Mouse (Mus musculus): Measurements from ENCODE around the gene Arhgef39. TPM values are rescaled to one million over a fixed set of nuclear protein-coding genes. Genes with fewer than 3 reads are reported as not detected.

Gene Arhgef39
- 6.2 and 8.6 TPM in 2 replicates for polyA plus RNA-seq (2015; fragmentation: Nextera tagmentation; extraction: Ambion mirVana)

GRCm38 (mm10) chr4:43499407-43500333 is at the start of gene Arhgef39:
Arhgef39 (minus strand) TSS chr4:43499695.

GRCm38 (mm10) chr4:43506536-43507185 is 7.2 kb upstream of the Arhgef39 start, which contains the start of gene Car9:
Car9 (plus strand) TSS chr4:43506966.

GRCm38 (mm10) chr4:43492821-43493185 is 6.7 kb downstream of the Arhgef39 start, which contains the start of gene Ccdc107:
Ccdc107 (plus strand) TSS chr4:43492900.

GRCm38 (mm10) chr4:43483535-43484091 is 15.9 kb downstream of the Arhgef39 start, which contains the start of gene Sit1:
Sit1 (minus strand) TSS chr4:43483734.

GRCm38 (mm10) chr4:43454041-43454836 is 45.3 kb downstream of the Arhgef39 start, which contains the start of gene Cd72:
Cd72 (minus strand) TSS chr4:43454628.

Other genes starting within 250 kb of the Arhgef39 start
- gene Atp8b5, start 232.5 kb downstream of the Arhgef39 start, polyA plus RNA-seq (2015; fragmentation: Nextera tagmentation; extraction: Ambion mirVana): 0.23 and 0.71 TPM in 2 replicates
- gene Rusc2, start 117.7 kb downstream of the Arhgef39 start, polyA plus RNA-seq (2015; fragmentation: Nextera tagmentation; extraction: Ambion mirVana): 14.3 and 18.3 TPM in 2 replicates
- 0.11 and 0.55 TPM in 2 replicates for gene Fam166b, start 70.6 kb downstream of the Arhgef39 start, polyA plus RNA-seq (2015; fragmentation: Nextera tagmentation; extraction: Ambion mirVana)
- gene Tesk1, start 57.8 kb downstream of the Arhgef39 start, polyA plus RNA-seq (2015; fragmentation: Nextera tagmentation; extraction: Ambion mirVana): 7.3 and 7.7 TPM in 2 replicates
- gene Cd72, start 45.1 kb downstream of the Arhgef39 start, polyA plus RNA-seq (2015; fragmentation: Nextera tagmentation; extraction: Ambion mirVana): 3.2 and 3.8 TPM in 2 replicates
- gene Sit1, start 16.0 kb downstream of the Arhgef39 start, polyA plus RNA-seq (2015; fragmentation: Nextera tagmentation; extraction: Ambion mirVana): 0.41 TPM in 1 of 2 replicates, not detected in the other
- gene Ccdc107, start 6.8 kb downstream of the Arhgef39 start, polyA plus RNA-seq (2015; fragmentation: Nextera tagmentation; extraction: Ambion mirVana): 127 and 185 TPM in 2 replicates
- 2.2 and 3.2 TPM in 2 replicates for gene Car9, start 7.3 kb upstream of the Arhgef39 start, polyA plus RNA-seq (2015; fragmentation: Nextera tagmentation; extraction: Ambion mirVana)
- 81.1 and 120 TPM in 2 replicates for gene Tpm2, start 24.1 kb upstream of the Arhgef39 start, polyA plus RNA-seq (2015; fragmentation: Nextera tagmentation; extraction: Ambion mirVana)
- 167 and 207 TPM in 2 replicates for gene Creb3, start 62.6 kb upstream of the Arhgef39 start, polyA plus RNA-seq (2015; fragmentation: Nextera tagmentation; extraction: Ambion mirVana)
- 67.9 and 68.8 TPM in 2 replicates for gene Tln1, start 63.0 kb upstream of the Arhgef39 start, polyA plus RNA-seq (2015; fragmentation: Nextera tagmentation; extraction: Ambion mirVana)
- 12.4 and 20.5 TPM in 2 replicates for gene Rgp1, start 79.0 kb upstream of the Arhgef39 start, polyA plus RNA-seq (2015; fragmentation: Nextera tagmentation; extraction: Ambion mirVana)
- gene Gba2, start 79.2 kb upstream of the Arhgef39 start, polyA plus RNA-seq (2015; fragmentation: Nextera tagmentation; extraction: Ambion mirVana): 9.6 and 13.0 TPM in 2 replicates
- gene Msmp, start 84.8 kb upstream of the Arhgef39 start, polyA plus RNA-seq (2015; fragmentation: Nextera tagmentation; extraction: Ambion mirVana): 1.9 and 2.8 TPM in 2 replicates
- 11.2 and 13.3 TPM in 2 replicates for gene Npr2, start 132.2 kb upstream of the Arhgef39 start, polyA plus RNA-seq (2015; fragmentation: Nextera tagmentation; extraction: Ambion mirVana)
- 0.72 and 0.92 TPM in 2 replicates for gene Spag8, start 153.9 kb upstream of the Arhgef39 start, polyA plus RNA-seq (2015; fragmentation: Nextera tagmentation; extraction: Ambion mirVana)
- gene Hint2, start 156.8 kb upstream of the Arhgef39 start, polyA plus RNA-seq (2015; fragmentation: Nextera tagmentation; extraction: Ambion mirVana): 236 and 326 TPM in 2 replicates
- 3.6 and 4.9 TPM in 2 replicates for gene Tmem8b, start 169.3 kb upstream of the Arhgef39 start, polyA plus RNA-seq (2015; fragmentation: Nextera tagmentation; extraction: Ambion mirVana)
- gene Fam221b, start 169.4 kb upstream of the Arhgef39 start, polyA plus RNA-seq (2015; fragmentation: Nextera tagmentation; extraction: Ambion mirVana): 2.9 and 3.1 TPM in 2 replicates
- gene Olfr70, start 201.1 kb upstream of the Arhgef39 start, polyA plus RNA-seq (2015; fragmentation: Nextera tagmentation; extraction: Ambion mirVana): not detected in 2 replicates
- not detected in 2 replicates for gene Olfr71, start 210.6 kb upstream of the Arhgef39 start, polyA plus RNA-seq (2015; fragmentation: Nextera tagmentation; extraction: Ambion mirVana)
- 3.9 and 4.3 TPM in 2 replicates for gene Hrct1, start 227.5 kb upstream of the Arhgef39 start, polyA plus RNA-seq (2015; fragmentation: Nextera tagmentation; extraction: Ambion mirVana)
- gene Spaar, start 230.3 kb upstream of the Arhgef39 start, polyA plus RNA-seq (2015; fragmentation: Nextera tagmentation; extraction: Ambion mirVana): 0.60 and 1.2 TPM in 2 replicates